In genomic region chr17:73012356-73012755, GRCm38 (mm10) we compare ENCODE assay signal across 22 mouse cellular contexts.
DNase-seq lines count a peak whose midpoint lies in the region; ATAC-seq lines count a peak whose summit lies in the region.
"Had no signal": no experiment of that assay in that cellular context is flagged by ENCODE, and none has a peak within 500 bp of the region (broad histone marks: within the 10 kb centered on the region; RNA-seq: fewer than 3 reads in every experiment).

No protein-coding gene starts in this region.

- no peak for ATAC-seq in embryonic facial prominence, embryonic 13.5 days (ENCODE audit: insufficient number of reproducible peaks, insufficient read depth, low FRiP score, low TSS enrichment, low read depth)
- ATAC-seq in heart, embryonic 13.5 days (ENCODE audit: extremely low read depth, insufficient number of reproducible peaks, low FRiP score, low TSS enrichment) = no peak
- no peak for ATAC-seq in midbrain, embryonic 11.5 days (ENCODE audit: low FRiP score)
- ATAC-seq: CD4-positive, CD25-positive, alpha-beta regulatory T cell, adult 4 months; forebrain, embryonic 13.5 days had no signal

- intact Hi-C loops in heart, postnatal 25 days (cut with DNase I) = no loop called here

- H3K27ac ChIP-seq in embryonic facial prominence, embryonic 13.5 days = peak overlapping the region; percentile 39; the same call in 1 of the 2 replicates
- peak overlapping the region; percentile 67 for H3K27ac ChIP-seq in heart, embryonic 13.5 days (replicated peaks)
- no peak overlapping the region for H3K27ac ChIP-seq in midbrain, embryonic 11.5 days (ENCODE audit: low read depth, low read length)
- H3K27ac ChIP-seq: forebrain, embryonic 13.5 days; hindbrain, embryonic 12.5 days; liver, embryonic 14.5 days; neural tube, embryonic 12.5 days had no signal

- H3K9ac ChIP-seq in embryonic facial prominence, embryonic 13.5 days = 0 out of 2 replicates have a peak overlapping the region, but pooled peaks have one; percentile 8
- H3K9ac ChIP-seq in heart, embryonic 13.5 days = peak overlapping the region; percentile 16; the same call in 1 of the 2 replicates
- H3K9ac ChIP-seq in midbrain, embryonic 11.5 days (ENCODE audit: low read length) = no peak overlapping the region
- H3K9ac ChIP-seq: forebrain, embryonic 13.5 days; hindbrain, embryonic 12.5 days; liver, embryonic 14.5 days; lung, embryonic 14.5 days; neural tube, embryonic 12.5 days had no signal

- WGBS in embryonic facial prominence, embryonic 13.5 days = 25% methylated on average over 6 of the region's 6 CpGs
- 35% methylated on average over 6 of the region's 6 CpGs for WGBS in heart, embryonic 13.5 days
- 46% methylated on average over 6 of the region's 6 CpGs for WGBS in midbrain, embryonic 11.5 days

- no peaks in the 10 kb centered on the region for H3K27me3 ChIP-seq in embryonic facial prominence, embryonic 13.5 days
- H3K27me3 ChIP-seq in heart, embryonic 13.5 days (replicated peaks) = no peaks in the 10 kb centered on the region
- no peaks in the 10 kb centered on the region for H3K27me3 ChIP-seq in midbrain, embryonic 11.5 days (ENCODE audit: control insufficient read depth, insufficient read depth, low read length)
- H3K27me3 ChIP-seq: forebrain, embryonic 13.5 days; hindbrain, embryonic 12.5 days; neural tube, embryonic 12.5 days had no signal

- H3K4me2 ChIP-seq in embryonic facial prominence, embryonic 13.5 days = no peak overlapping the region
- H3K4me2 ChIP-seq in heart, embryonic 13.5 days = no peak overlapping the region
- no peak overlapping the region for H3K4me2 ChIP-seq in midbrain, embryonic 11.5 days
- H3K4me2 ChIP-seq: forebrain, embryonic 13.5 days; hindbrain, embryonic 12.5 days; lung, embryonic 14.5 days; neural tube, embryonic 12.5 days had no signal

- no peaks in the 10 kb centered on the region for H3K9me3 ChIP-seq in embryonic facial prominence, embryonic 13.5 days
- H3K9me3 ChIP-seq in heart, embryonic 13.5 days = no peaks in the 10 kb centered on the region
- no peaks in the 10 kb centered on the region for H3K9me3 ChIP-seq in midbrain, embryonic 11.5 days (ENCODE audit: control insufficient read depth, low read length)
- H3K9me3 ChIP-seq: forebrain, embryonic 13.5 days; hindbrain, embryonic 12.5 days; megakaryocyte, embryonic 14.5 days; neural tube, embryonic 12.5 days had no signal

- no peak overlapping the region for H3K4me3 ChIP-seq in embryonic facial prominence, embryonic 13.5 days
- H3K4me3 ChIP-seq in heart, embryonic 13.5 days = no peak overlapping the region
- no peak overlapping the region for H3K4me3 ChIP-seq in midbrain, embryonic 11.5 days (ENCODE audit: low read depth, low read length)
- H3K4me3 ChIP-seq: forebrain, embryonic 13.5 days; hindbrain, embryonic 12.5 days; megakaryocyte, embryonic 14.5 days; neural tube, embryonic 12.5 days had no signal

- H3K36me3 ChIP-seq in embryonic facial prominence, embryonic 13.5 days = no peaks in the 10 kb centered on the region
- no peaks in the 10 kb centered on the region for H3K36me3 ChIP-seq in heart, embryonic 13.5 days
- no peaks in the 10 kb centered on the region for H3K36me3 ChIP-seq in midbrain, embryonic 11.5 days (ENCODE audit: control insufficient read depth, insufficient read depth, low read length)
- H3K36me3 ChIP-seq: hindbrain, embryonic 12.5 days; neural tube, embryonic 12.5 days had no signal

- peak; percentile 34 to 60 for DNase-seq in heart, adult 18-20 months
- no peak for DNase-seq in heart, postnatal 25 days (ENCODE audit: low spot score)
- peak; percentile 20 for DNase-seq in heart, postnatal 4 days
- no peak for DNase-seq in midbrain, embryonic 11.5 days (ENCODE audit: low spot score, missing footprints)
- DNase-seq in liver = no peak
- DNase-seq: adrenal gland, postnatal 25 days; cerebellum, adult 11 months; cerebellum, postnatal 10 days; kidney, adult 11 months; kidney, postnatal 36 days; lung, embryonic 14.5 days; midbrain, embryonic 14.5 days; retina, postnatal 1 day; thymus, postnatal 14 days had no signal

- H3K4me1 ChIP-seq in embryonic facial prominence, embryonic 13.5 days = peaks cover 40% of the 10 kb centered on the region
- peaks cover 70% of the 10 kb centered on the region for H3K4me1 ChIP-seq in heart, embryonic 13.5 days
- no peaks in the 10 kb centered on the region for H3K4me1 ChIP-seq in midbrain, embryonic 11.5 days (ENCODE audit: control insufficient read depth, insufficient read depth, low read length)
- H3K4me1 ChIP-seq: neural tube, embryonic 12.5 days had no signal

Comparison
In these comparisons a context has a peak if more than half of its experiments do, and no peak if none do; other contexts are left out.
1. DNase-seq: peak in heart, adult 18-20 months (2 of 2) and heart, postnatal 4 days (single experiment); none in heart, postnatal 25 days (single experiment), midbrain, embryonic 11.5 days (single experiment) and liver (single experiment).